Mouse (Mus musculus) spleen, adult 2 months (tissue): ENCODE results near the gene Ammecr1. TPM values are rescaled to one million over a fixed set of nuclear protein-coding genes. Genes with fewer than 3 reads are reported as not detected.
A peak's percentile ranks its signal among the peaks of the same experiment; 100 is the strongest.

ENCODE experiments used
- DNase-seq, 2 experiments: peaks; one replicate each; pipeline versions ENCODE4 v3.0.0 to v3.0.0-alpha.2; 2012 to 2021; ENCODE audit warnings: low spot score in 2 of 2, low read depth in 1 of 2
- H3K27ac ChIP-seq: fragments of 200-500 bp; 2 replicates; pipeline ENCODE4 v1.5.1; 2012; ENCODE audit warnings: low read length, inconsistent platforms; ENCODE audit not compliant: insufficient read depth
- H3K27me3 ChIP-seq: fragments of 200-500 bp; 2 replicates; pipeline ENCODE4 v1.6.1; 2012; ENCODE audit warnings: mild to moderate bottlenecking, moderate library complexity, low read length, inconsistent platforms; ENCODE audit not compliant: control insufficient read depth, insufficient read depth
- H3K36me3 ChIP-seq: fragments of 200-500 bp; 2 replicates; pipeline ENCODE4 v1.6.1; 2012; ENCODE audit warnings: mild to moderate bottlenecking, low read length, inconsistent platforms; ENCODE audit not compliant: control insufficient read depth, insufficient read depth
- H3K4me1 ChIP-seq: fragments of 200-500 bp; 2 replicates; pipeline ENCODE4 v1.6.1; 2011; ENCODE audit warnings: inconsistent platforms; ENCODE audit not compliant: control insufficient read depth, insufficient read depth, insufficient read length
- H3K4me3 ChIP-seq: fragments of 200-500 bp; 2 replicates; pipeline ENCODE4 v1.5.1; 2011; ENCODE audit warnings: mild to moderate bottlenecking, inconsistent platforms; ENCODE audit not compliant: insufficient read depth, insufficient read length; ENCODE audit errors: extremely low read depth
- CTCF ChIP-seq: fragments of 200-500 bp; IDR thresholded peaks from 2 replicates; pipeline ENCODE4 v1.5.1; 2011; ENCODE audit warnings: mild to moderate bottlenecking, inconsistent platforms; ENCODE audit not compliant: insufficient read depth, insufficient read length, insufficient replicate concordance; ENCODE audit errors: extremely low read depth
- POLR2A ChIP-seq: fragments of 200-500 bp; IDR thresholded peaks from 2 replicates; pipeline ENCODE4 v1.6.1; 2011; ENCODE audit warnings: low read depth, low read length, inconsistent platforms
- WGBS: fragments of 180-500 bp; shearing (Covaris S2); methylation state at CpG from one replicate; pipeline ENCODE4 v1.1.7; 2018; 5-methylcytosine and 5-hydroxymethylcytosine counted together
- polyA plus RNA-seq: library from polyadenylated mRNA; depleted of rRNA; stranded (reverse); fragments of >200 nt; gene quantifications from 2 replicates; pipeline ENCODE4 v1.2.3, GENCODE M21; 2012

Ammecr1 gene
- polyA plus RNA-seq, 1 experiment: 1.6 TPM

DNA sequence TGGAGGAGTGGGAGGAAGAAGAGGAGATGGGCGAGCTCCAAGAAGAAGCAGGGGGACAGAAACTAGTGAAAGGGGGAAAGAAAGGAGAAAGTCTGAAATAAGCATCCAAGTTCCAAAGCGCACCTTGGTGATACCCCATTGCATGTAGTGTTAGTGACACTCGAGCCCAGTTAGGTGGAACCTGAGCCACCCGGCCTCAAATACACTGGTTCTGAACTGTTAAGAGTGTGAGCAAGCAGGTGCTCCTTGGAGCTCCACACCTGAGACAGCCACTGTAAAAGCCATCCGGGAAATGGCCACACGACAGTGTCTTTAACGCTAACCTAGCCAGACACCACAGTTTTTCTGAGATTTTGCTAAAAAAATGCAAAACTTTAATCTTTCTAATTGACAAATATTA lies 539 bp upstream of the Ammecr1 start:
- 52% methylated on average over 7 of the region's 7 CpGs for WGBS
- TF ChIP-seq CTCF (no peak), POLR2A (no peak)
- Histone ChIP-seq H3K27me3 (no peaks in the 10 kb centered on the region), H3K4me1 (no peaks in the 10 kb centered on the region), H3K4me3 (peak overlapping the region; percentile 54), H3K27ac (no peak overlapping the region), H3K36me3 (no peaks in the 10 kb centered on the region)
- no peak for DNase-seq

DNA sequence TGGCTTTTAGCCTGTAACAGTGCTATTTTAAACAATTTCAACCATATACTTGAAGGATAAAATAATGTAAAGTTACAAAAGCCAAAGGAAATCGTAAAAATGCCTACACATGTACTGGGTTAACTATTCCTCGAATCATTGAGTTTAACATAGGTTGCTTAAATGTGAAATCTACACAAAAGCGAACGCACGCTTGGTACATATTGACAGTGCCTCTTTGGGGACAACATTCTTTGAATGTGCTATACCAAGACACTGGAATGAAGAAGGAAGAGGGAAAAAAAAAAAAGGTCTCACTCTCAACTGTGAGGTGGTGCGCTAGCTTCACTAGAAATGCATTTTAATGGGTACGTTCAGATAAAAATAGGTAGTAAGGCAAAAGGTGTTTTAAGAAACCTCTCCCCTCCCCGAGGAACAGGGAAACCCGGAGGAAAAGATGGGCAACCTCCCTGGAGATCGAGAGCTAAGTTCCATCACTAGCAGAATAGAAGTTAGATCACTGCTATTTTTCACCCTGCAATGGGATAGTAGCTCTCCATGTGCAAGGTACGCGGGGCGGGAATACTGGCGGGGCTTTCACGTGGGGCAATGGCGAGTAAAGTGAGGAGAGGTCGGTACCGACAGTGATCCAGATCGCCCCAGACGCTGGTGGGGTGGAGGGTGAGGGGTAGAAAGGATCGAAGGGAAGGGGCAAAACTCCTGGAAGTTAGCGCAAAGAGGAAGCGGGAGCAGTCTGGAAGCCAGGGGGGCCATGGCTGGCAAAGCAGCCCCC lies 1.1 kb downstream of the Ammecr1 start:
- no peak overlapping the region for H3K27ac ChIP-seq
- TF ChIP-seq POLR2A (no peak), CTCF (no peak)

DNA sequence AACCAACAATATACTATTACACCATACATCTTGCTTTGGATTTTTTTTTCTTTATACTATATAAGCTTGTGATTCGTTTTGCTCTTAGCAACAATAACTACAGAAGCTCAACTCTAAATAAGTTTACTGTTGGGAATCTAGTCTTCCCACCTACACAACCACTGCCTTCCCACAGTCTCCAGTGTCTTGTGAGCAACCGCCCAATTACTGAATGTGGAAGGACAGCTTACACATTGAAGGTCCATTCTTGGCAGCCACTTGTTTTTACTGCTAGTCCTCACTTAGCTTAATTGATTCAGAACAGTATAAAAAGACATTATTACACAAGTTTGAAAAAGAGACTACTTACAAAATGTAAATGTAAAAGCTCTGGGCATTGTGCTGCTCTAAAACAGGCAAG lies 6.1 kb downstream of the Ammecr1 start:
- no peak for DNase-seq
- no peak overlapping the region for H3K27ac ChIP-seq
- H3K4me3 ChIP-seq: no peak overlapping the region
- no peaks in the 10 kb centered on the region for H3K4me1 ChIP-seq
- H3K27me3 ChIP-seq: no peaks in the 10 kb centered on the region
- TF ChIP-seq CTCF: no peak
- TF ChIP-seq POLR2A: no peak
- no peaks in the 10 kb centered on the region for H3K36me3 ChIP-seq
- WGBS: 89% methylated on average over 2 of the region's 2 CpGs

More for the DNA sequence above, 1.1 kb downstream of the Ammecr1 start:
- no peaks in the 10 kb centered on the region for H3K36me3 ChIP-seq
- peak in 1 of 2 experiments; percentile 3 for DNase-seq
- WGBS: 29% methylated on average over 23 of the region's 23 CpGs
- H3K4me1 ChIP-seq: no peaks in the 10 kb centered on the region
- peak overlapping the region; percentile 84 for H3K4me3 ChIP-seq
- no peaks in the 10 kb centered on the region for H3K27me3 ChIP-seq

DNA sequence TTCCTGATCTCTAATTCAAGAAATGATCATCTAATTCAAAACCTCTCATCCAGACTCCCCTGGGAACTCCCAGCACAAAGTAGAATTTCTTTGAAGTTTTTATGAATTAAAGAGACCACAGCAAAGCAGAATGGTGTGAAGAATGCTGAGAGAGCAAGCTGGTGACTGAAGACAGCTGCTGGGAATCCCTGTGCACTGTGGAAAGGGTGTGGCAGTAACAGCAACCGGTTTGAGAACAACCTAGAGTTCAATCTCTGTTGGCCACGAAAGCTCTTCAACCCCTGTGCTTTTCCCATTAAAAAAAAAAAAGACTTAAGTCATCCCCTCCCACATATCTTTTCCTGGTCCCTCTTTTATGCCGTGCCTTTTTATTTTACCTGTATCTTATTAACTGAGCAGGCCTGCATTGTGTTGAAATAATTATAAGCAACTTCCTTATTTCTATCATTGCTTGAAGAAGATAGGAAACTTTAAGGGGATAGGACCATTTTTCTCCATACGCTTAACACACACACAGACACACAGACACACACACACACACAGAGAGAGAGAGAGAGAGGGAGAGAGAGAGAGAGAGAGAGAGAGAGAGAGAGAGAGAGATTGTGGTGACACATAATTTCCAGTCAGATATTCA lies 6.7 kb downstream of the Ammecr1 start:
- Histone ChIP-seq H3K27ac (no peak overlapping the region), H3K4me3 (no peak overlapping the region), H3K27me3 (no peaks in the 10 kb centered on the region), H3K36me3 (no peaks in the 10 kb centered on the region), H3K4me1 (no peaks in the 10 kb centered on the region)
- no peak for DNase-seq
- no peak for TF ChIP-seq POLR2A
- TF ChIP-seq CTCF: no peak
- WGBS: 66% methylated on average over 4 of the region's 4 CpGs

DNA sequence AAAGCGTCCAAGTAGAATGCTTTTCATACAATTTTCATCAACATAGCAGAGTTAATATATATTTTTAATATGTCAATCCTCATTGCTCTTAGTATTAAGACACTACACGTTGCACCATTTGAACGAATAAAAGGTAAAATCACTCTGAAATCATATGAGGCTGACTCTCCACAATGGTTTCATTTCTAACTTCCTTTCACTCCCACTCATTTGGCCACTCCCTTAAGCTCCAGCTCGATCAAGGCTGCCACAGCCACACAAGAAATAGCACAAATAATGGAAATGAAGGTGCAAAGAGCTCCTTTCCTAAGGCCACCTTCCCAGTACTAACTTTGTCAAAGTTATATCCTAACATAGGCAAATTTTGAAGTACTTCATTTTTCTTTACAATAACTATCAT lies 38.1 kb downstream of the Ammecr1 start:
- no peak for DNase-seq
- 48% methylated on average over 4 of the region's 4 CpGs for WGBS
- no peak for TF ChIP-seq POLR2A
- TF ChIP-seq CTCF: no peak

DNA sequence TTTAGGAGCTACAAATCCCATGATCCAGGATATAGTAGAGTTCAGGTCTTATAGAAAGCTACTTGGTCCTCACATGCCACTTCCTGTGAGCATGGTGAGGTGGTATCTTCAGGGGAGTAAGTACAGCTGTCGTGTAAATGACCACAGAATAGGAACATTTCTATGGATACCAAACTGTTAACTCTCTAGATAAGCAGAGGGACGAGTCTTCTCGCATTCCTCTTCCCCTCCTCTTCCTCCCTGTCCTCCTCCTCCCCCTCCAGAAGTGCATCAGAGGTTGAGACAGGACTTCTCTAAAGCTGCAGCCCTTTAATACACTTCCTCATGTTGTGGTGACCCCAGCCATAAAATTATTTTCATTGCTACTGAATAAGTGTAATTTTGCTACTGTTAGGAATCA lies 49.1 kb downstream of the Ammecr1 start:
- TF ChIP-seq CTCF: no peak
- TF ChIP-seq POLR2A: no peak
- Histone ChIP-seq H3K36me3 (no peaks in the 10 kb centered on the region), H3K4me3 (no peak overlapping the region), H3K4me1 (no peaks in the 10 kb centered on the region), H3K27ac (no peak overlapping the region), H3K27me3 (no peaks in the 10 kb centered on the region)
- DNase-seq: no peak
- WGBS: 27% methylated on average over 3 of the region's 3 CpGs

More for the DNA sequence above, 38.1 kb downstream of the Ammecr1 start:
- H3K4me1 ChIP-seq: no peaks in the 10 kb centered on the region
- H3K27me3 ChIP-seq: no peaks in the 10 kb centered on the region
- no peak overlapping the region for H3K27ac ChIP-seq
- H3K4me3 ChIP-seq: no peak overlapping the region
- H3K36me3 ChIP-seq: no peaks in the 10 kb centered on the region

DNA sequence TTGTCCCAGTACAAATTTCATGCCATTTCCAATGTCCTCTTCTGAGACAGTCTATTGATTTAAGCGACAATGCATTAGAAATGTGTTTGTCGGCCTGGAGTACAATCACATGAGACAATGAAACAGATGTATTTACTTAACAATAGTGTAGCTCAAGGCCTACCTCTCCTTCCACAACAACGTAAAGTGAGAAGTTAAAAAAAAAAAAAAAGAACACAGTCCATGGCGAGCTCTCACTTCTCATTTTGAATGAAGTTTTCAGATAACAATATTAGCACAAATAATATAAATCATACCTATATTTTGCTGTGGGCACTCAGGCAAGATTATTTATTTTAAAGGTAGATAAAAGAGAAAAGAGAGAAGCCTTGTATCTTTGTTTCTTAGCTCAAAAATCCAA lies 49.8 kb downstream of the Ammecr1 start:
- no peak for DNase-seq
- WGBS: 74% methylated on average over 4 of the region's 4 CpGs
- H3K4me1 ChIP-seq: no peaks in the 10 kb centered on the region
- no peaks in the 10 kb centered on the region for H3K27me3 ChIP-seq
- no peaks in the 10 kb centered on the region for H3K36me3 ChIP-seq
- no peak overlapping the region for H3K27ac ChIP-seq
- TF ChIP-seq CTCF: no peak
- TF ChIP-seq POLR2A: no peak
- no peak overlapping the region for H3K4me3 ChIP-seq
